ENCODE assay signal across 23 mouse cellular contexts in genomic region chr7:36862481-36862880, GRCm38 (mm10).
DNase-seq lines count a peak whose midpoint lies in the region; ATAC-seq and TF ChIP-seq lines count a peak whose summit lies in the region.
"Had no signal": no experiment of that assay in that cellular context is flagged by ENCODE, and none has a peak within 500 bp of the region (broad histone marks: within the 10 kb centered on the region; RNA-seq: fewer than 3 reads in every experiment).

No protein-coding gene starts in this region.

- H3K4me2 ChIP-seq in forebrain, postnatal 0 days (ENCODE audit: low read depth), result no peak overlapping the region
- H3K4me2 ChIP-seq in forebrain, embryonic 15.5 days (replicated peaks), result no peak overlapping the region
- H3K4me2 ChIP-seq: embryonic facial prominence, embryonic 12.5 days; embryonic facial prominence, embryonic 15.5 days; heart, embryonic 11.5 days; hindbrain, embryonic 12.5 days; hindbrain, embryonic 15.5 days had no signal

- no peaks in the 10 kb centered on the region for H3K4me1 ChIP-seq in forebrain, postnatal 0 days (ENCODE audit: insufficient read depth)
- H3K4me1 ChIP-seq in forebrain, embryonic 15.5 days, result no peaks in the 10 kb centered on the region
- no peaks in the 10 kb centered on the region for H3K4me1 ChIP-seq in megakaryocyte, embryonic 14.5 days
- H3K4me1 ChIP-seq: embryonic facial prominence, embryonic 12.5 days; embryonic facial prominence, embryonic 15.5 days; hindbrain, embryonic 12.5 days; hindbrain, embryonic 15.5 days had no signal

- H3K4me3 ChIP-seq in forebrain, postnatal 0 days (ENCODE audit: low read depth, low read length), result no peak overlapping the region
- H3K4me3 ChIP-seq in forebrain, embryonic 15.5 days, result no peak overlapping the region
- H3K4me3 ChIP-seq in megakaryocyte, embryonic 14.5 days (replicated peaks), result peak overlapping the region; percentile 62
- H3K4me3 ChIP-seq: embryonic facial prominence, embryonic 12.5 days; embryonic facial prominence, embryonic 15.5 days; heart, adult 2 months; hindbrain, embryonic 12.5 days; hindbrain, embryonic 15.5 days had no signal

- H3K9ac ChIP-seq in forebrain, postnatal 0 days, result no peak overlapping the region
- no peak overlapping the region for H3K9ac ChIP-seq in forebrain, embryonic 15.5 days (replicated peaks)
- H3K9ac ChIP-seq: embryonic facial prominence, embryonic 12.5 days; embryonic facial prominence, embryonic 15.5 days; hindbrain, embryonic 12.5 days; hindbrain, embryonic 15.5 days had no signal

- no peaks in the 10 kb centered on the region for H3K27me3 ChIP-seq in forebrain, postnatal 0 days (ENCODE audit: insufficient read depth, low read length)
- no peaks in the 10 kb centered on the region for H3K27me3 ChIP-seq in forebrain, embryonic 15.5 days
- no peaks in the 10 kb centered on the region for H3K27me3 ChIP-seq in megakaryocyte, embryonic 14.5 days (replicated peaks)
- H3K27me3 ChIP-seq: embryonic facial prominence, embryonic 12.5 days; embryonic facial prominence, embryonic 15.5 days; hindbrain, embryonic 12.5 days; hindbrain, embryonic 15.5 days had no signal

- ATAC-seq in forebrain, postnatal 0 days, result peak; percentile 69
- ATAC-seq in forebrain, embryonic 15.5 days (replicated peaks), result no peak
- no peak for ATAC-seq in megakaryocyte, adult 5-6 weeks (ENCODE audit: poor library complexity, severe bottlenecking)
- ATAC-seq: activated CD4-positive, CD25-positive, alpha-beta regulatory T cell, adult 4 months; forebrain, embryonic 14.5 days had no signal

- H3K36me3 ChIP-seq in forebrain, postnatal 0 days (ENCODE audit: insufficient read depth), result no peaks in the 10 kb centered on the region
- H3K36me3 ChIP-seq in forebrain, embryonic 15.5 days, result no peaks in the 10 kb centered on the region
- H3K36me3 ChIP-seq in megakaryocyte, embryonic 14.5 days (replicated peaks; ENCODE audit: low read length), result no peaks in the 10 kb centered on the region
- H3K36me3 ChIP-seq: embryonic facial prominence, embryonic 12.5 days; embryonic facial prominence, embryonic 15.5 days; hindbrain, embryonic 12.5 days; hindbrain, embryonic 15.5 days had no signal

- DNase-seq in forebrain, postnatal 0 days, result peak; percentile 17
- DNase-seq in layer of hippocampus, adult 11-12 months (ENCODE audit: low spot score), result peak; percentile 11
- no peak for DNase-seq in layer of hippocampus, adult 8-10 months (ENCODE audit: low spot score in 2 of 2)
- DNase-seq in right cerebral cortex, postnatal 25 days, result peak; percentile 27
- DNase-seq in right cerebral cortex, adult 18-20 months, result no peak
- DNase-seq: adrenal gland, postnatal 10 days; adrenal gland, postnatal 36 days; cerebellum, adult 11 months; cerebellum, adult 2 months; cerebellum, adult 9-11 months; cerebellum, postnatal 25 days; gastrocnemius, postnatal 25 days; heart, adult 2 months had no signal

- 71% methylated on average over 7 of the region's 7 CpGs for WGBS in forebrain, postnatal 0 days
- WGBS in forebrain, embryonic 15.5 days, result 86% methylated on average over 7 of the region's 7 CpGs

- H3K27ac ChIP-seq in forebrain, postnatal 0 days (ENCODE audit: low read depth, low read length), result no peak overlapping the region
- no peak overlapping the region for H3K27ac ChIP-seq in forebrain, embryonic 15.5 days (replicated peaks)
- H3K27ac ChIP-seq: embryonic facial prominence, embryonic 12.5 days; embryonic facial prominence, embryonic 15.5 days; heart, adult 2 months; hindbrain, embryonic 12.5 days; hindbrain, embryonic 15.5 days had no signal

- TF ChIP-seq CTCF in forebrain, postnatal 0 days (IDR thresholded peaks at IDR 0.05; ENCODE audit: low read depth), result no peak

- no peaks in the 10 kb centered on the region for H3K9me3 ChIP-seq in forebrain, postnatal 0 days (ENCODE audit: low read length)
- no peaks in the 10 kb centered on the region for H3K9me3 ChIP-seq in forebrain, embryonic 15.5 days
- peaks cover 65% of the 10 kb centered on the region for H3K9me3 ChIP-seq in megakaryocyte, embryonic 14.5 days
- H3K9me3 ChIP-seq: embryonic facial prominence, embryonic 12.5 days; embryonic facial prominence, embryonic 15.5 days; hindbrain, embryonic 12.5 days; hindbrain, embryonic 15.5 days had no signal

Comparison
In these comparisons a context has a peak if more than half of its experiments do, and no peak if none do; other contexts are left out.
1. DNase-seq: peak in forebrain, postnatal 0 days (single experiment), layer of hippocampus, adult 11-12 months (single experiment) and right cerebral cortex, postnatal 25 days (single experiment); none in layer of hippocampus, adult 8-10 months (0 of 2) and right cerebral cortex, adult 18-20 months (single experiment).